Mouse (Mus musculus) central nervous system, embryonic 11.5 days (tissue): ENCODE measurements around the gene 1700008O03Rik. TPM values are rescaled to one million over a fixed set of nuclear protein-coding genes. Genes with fewer than 3 reads are reported as not detected.

ENCODE experiments used
- polyA plus RNA-seq: library from polyadenylated mRNA; depleted of rRNA; stranded (reverse); fragments of >200 nt; gene quantifications from 2 replicates; pipeline ENCODE4 v1.2.3, GENCODE M21; 2012; rRNA removed

1700008O03Rik gene
- 2.5 and 6.3 TPM in 2 replicates for polyA plus RNA-seq

GRCm38 (mm10) chr7:44385720-44386119 lies at the start of gene 1700008O03Rik:
Gene 1700008O03Rik (minus strand): TSS chr7:44385820.

DNA sequence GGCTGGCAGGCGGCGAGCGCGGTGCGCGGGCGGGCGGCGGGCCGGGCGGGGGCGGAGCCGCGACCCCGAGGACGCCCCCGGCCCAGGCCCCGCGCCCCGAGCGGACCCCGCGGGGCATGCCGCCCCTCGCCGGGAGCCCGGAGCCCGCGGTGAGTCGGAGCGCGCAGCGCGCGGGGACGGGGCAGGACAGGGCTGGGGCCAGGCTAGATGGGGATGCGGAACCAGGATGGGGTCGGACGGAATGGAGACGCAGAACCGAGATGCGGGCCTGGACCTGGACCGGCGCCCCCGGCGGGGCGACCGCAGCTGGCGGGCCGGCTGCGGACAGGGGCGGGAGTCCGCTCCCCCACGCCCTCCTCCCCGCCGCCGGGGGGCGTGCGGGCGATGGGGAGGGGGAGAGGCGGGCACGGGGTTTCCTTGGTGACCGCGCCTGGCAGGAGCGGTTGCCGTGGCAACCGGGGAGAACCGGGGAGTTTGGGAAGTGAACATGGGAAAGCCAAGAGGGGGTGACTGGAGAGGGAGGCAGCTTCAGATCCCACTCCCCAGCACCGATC lies 43.4 kb upstream of the 1700008O03Rik start, which contains the start of gene Lrrc4b:
Gene Lrrc4b, plus strand, starts transcription at position 51 of the 554 bp plus-strand sequence.

GRCm38 (mm10) chr7:44383980-44384715 lies 1.5 kb downstream of the 1700008O03Rik start, which contains the start of gene Syt3:
Gene Syt3 (plus strand): TSS chr7:44384102.

Other genes starting within 250 kb of the 1700008O03Rik start
- gene Klk1b16, start 249.1 kb downstream of the 1700008O03Rik start, polyA plus RNA-seq, result not detected in 2 replicates
- gene Klk1b24, start 197.6 kb downstream of the 1700008O03Rik start, polyA plus RNA-seq, result 0.07 and 0.10 TPM in 2 replicates
- gene Klk1b3, start 187.6 kb downstream of the 1700008O03Rik start, polyA plus RNA-seq, result not detected in 2 replicates
- not detected in 2 replicates for gene Klk1b4, start 178.4 kb downstream of the 1700008O03Rik start, polyA plus RNA-seq
- not detected in 2 replicates for gene Klk1b5, start 169.9 kb downstream of the 1700008O03Rik start, polyA plus RNA-seq
- 0.17 TPM in 1 of 2 replicates, not detected in the other for gene Klk1, start 160.5 kb downstream of the 1700008O03Rik start, polyA plus RNA-seq
- gene Gm36864, start 149.6 kb downstream of the 1700008O03Rik start, polyA plus RNA-seq, result not detected in 2 replicates
- gene 1700028J19Rik, start 139.1 kb downstream of the 1700008O03Rik start, polyA plus RNA-seq, result 0.86 and 1.6 TPM in 2 replicates
- 151 and 244 TPM in 2 replicates for gene 2410002F23Rik, start 139.1 kb downstream of the 1700008O03Rik start, polyA plus RNA-seq
- gene Acp4, start 128.4 kb downstream of the 1700008O03Rik start, polyA plus RNA-seq, result not detected in 2 replicates
- gene Gm15517, start 124.4 kb downstream of the 1700008O03Rik start, polyA plus RNA-seq, result 0.78 TPM in 1 of 2 replicates, not detected in the other
- gene Clec11a, start 78.9 kb downstream of the 1700008O03Rik start, polyA plus RNA-seq, result 1.2 and 1.5 TPM in 2 replicates
- 7.0 and 8.0 TPM in 2 replicates for gene Shank1, start 75.6 kb downstream of the 1700008O03Rik start, polyA plus RNA-seq
- gene Syt3, start 1.7 kb downstream of the 1700008O03Rik start, polyA plus RNA-seq, result 1.9 and 2.4 TPM in 2 replicates
- 62.6 and 90.8 TPM in 2 replicates for gene Lrrc4b, start 43.2 kb upstream of the 1700008O03Rik start, polyA plus RNA-seq
- 7.5 and 7.7 TPM in 2 replicates for gene Aspdh, start 79.6 kb upstream of the 1700008O03Rik start, polyA plus RNA-seq
- 91.6 and 95.2 TPM in 2 replicates for gene Josd2, start 82.2 kb upstream of the 1700008O03Rik start, polyA plus RNA-seq
- gene Emc10, start 110.7 kb upstream of the 1700008O03Rik start, polyA plus RNA-seq, result 102 and 117 TPM in 2 replicates
- 28.7 and 40.6 TPM in 2 replicates for gene Fam71e1, start 110.8 kb upstream of the 1700008O03Rik start, polyA plus RNA-seq
- 0.01 TPM in 1 of 2 replicates, not detected in the other for gene Mybpc2, start 138.8 kb upstream of the 1700008O03Rik start, polyA plus RNA-seq
- gene Spib, start 146.3 kb upstream of the 1700008O03Rik start, polyA plus RNA-seq, result 0.07 and 0.09 TPM in 2 replicates
- 107 and 108 TPM in 2 replicates for gene Pold1, start 163.0 kb upstream of the 1700008O03Rik start, polyA plus RNA-seq
- 76.6 and 80.4 TPM in 2 replicates for gene Nr1h2, start 168.1 kb upstream of the 1700008O03Rik start, polyA plus RNA-seq
- gene Napsa, start 186.6 kb upstream of the 1700008O03Rik start, polyA plus RNA-seq, result 0.13 and 0.20 TPM in 2 replicates
- gene Kcnc3, start 204.8 kb upstream of the 1700008O03Rik start, polyA plus RNA-seq, result 8.0 and 8.3 TPM in 2 replicates